Mouse (Mus musculus) lung, adult 18-20 months (tissue): ENCODE measurements around the gene Tgfbi.
A peak's percentile ranks its signal among the peaks of the same experiment; 100 is the strongest.

Experiments
- DNase-seq, 2 experiments: peaks; one replicate each; pipeline ENCODE4 v3.0.0; 2022; ENCODE audit warnings: mixed read lengths in 2 of 2

The Tgfbi gene

GRCm38 (mm10) chr13:56609103-56609856 lies at the start of gene Tgfbi:
TSS of gene Tgfbi (plus strand) at chr13:56609523.
- DNase-seq: peak; percentile 43 to 46

DNA sequence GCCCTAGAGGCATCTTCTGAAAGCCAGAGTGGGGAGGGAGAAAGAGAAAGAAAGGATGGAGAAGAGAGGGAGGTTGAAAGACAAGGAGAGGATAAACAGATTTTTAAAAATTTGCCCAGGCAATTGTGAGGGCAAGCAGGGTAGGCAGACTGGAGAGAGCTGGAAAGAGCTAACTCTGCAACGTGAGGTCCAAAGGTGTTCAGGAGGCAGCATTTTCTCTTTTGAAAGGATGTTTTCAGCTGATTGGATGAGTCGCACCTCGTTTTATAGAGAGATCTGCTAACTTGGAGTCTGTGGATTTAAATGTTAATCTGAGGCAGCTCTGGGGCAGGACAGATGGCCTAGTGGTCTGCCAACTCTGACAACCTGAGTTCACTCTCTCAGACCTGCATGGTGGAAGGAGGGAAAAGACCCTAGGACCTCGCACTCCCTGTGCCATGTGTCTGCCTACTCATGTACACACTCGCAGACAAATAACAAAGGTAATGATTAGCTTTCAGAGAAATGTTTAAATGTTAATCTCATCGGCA lies 49.4 kb upstream of the Tgfbi start:
- DNase-seq: no peak

DNA sequence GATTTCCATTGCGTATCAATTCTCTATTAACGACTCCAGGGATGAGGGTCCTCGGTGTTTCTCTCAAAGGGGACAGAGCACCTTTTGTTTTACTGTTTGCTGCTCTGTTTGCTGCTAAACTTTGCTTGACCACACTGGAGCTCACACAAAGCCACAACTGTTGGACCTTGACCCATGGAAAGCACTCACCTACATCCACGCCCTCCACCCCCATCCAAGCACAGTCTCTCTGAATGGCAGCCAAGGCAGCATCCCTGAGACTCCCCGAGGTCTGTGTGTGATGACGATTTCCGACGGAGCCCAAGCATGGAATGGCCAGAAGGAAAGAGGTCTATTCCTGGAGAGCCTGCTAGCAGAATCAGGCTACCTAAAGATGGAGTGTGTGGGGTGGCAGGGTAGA lies 48.2 kb upstream of the Tgfbi start:
- DNase-seq: no peak

- DNase-seq: peak; percentile 26 to 30
Observed at GRCm38 (mm10) chr13:56563075-56563474, 46.2 kb upstream of the Tgfbi start.

DNA sequence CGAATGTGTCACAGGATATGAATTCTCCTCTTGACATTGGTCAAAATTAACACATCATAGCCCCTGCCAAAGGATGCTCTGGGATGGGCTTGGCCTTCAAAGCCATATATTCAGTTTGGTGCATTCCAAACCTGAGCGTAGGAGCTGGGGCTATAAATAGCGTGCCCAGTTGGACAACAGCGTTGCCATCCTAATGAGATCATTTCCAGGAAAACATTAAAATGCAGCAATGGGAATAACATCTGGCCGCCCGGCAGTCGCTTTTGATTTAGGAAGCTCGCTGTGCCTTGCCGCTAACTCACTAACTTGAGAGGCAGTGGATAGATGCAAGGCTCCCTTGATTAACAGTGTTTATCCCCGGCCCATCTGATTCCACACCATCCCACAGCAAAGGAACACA lies 43.0 kb upstream of the Tgfbi start:
- no peak for DNase-seq

DNA sequence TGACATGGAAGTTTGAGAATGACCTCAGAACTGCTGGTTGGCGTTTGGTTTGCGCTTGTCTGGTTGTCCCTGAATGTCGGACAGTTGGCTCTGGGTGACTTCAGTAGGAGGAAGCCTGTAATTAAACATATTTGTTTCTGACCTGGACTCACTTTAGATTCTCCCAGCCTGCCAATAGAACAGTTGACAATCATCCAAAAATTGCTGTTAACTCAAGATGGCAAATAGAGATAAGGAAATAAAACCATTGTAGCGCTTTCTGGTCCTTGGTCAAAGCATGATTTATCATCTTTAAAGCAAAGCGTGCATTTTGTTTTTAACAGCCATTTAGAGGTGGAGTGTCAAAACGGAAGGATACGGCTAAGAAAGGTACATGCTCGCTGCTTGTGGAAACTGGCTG lies 37.7 kb upstream of the Tgfbi start:
- DNase-seq: no peak

- DNase-seq: no peak
Observed at GRCm38 (mm10) chr13:56575074-56575473, 34.2 kb upstream of the Tgfbi start.

DNA sequence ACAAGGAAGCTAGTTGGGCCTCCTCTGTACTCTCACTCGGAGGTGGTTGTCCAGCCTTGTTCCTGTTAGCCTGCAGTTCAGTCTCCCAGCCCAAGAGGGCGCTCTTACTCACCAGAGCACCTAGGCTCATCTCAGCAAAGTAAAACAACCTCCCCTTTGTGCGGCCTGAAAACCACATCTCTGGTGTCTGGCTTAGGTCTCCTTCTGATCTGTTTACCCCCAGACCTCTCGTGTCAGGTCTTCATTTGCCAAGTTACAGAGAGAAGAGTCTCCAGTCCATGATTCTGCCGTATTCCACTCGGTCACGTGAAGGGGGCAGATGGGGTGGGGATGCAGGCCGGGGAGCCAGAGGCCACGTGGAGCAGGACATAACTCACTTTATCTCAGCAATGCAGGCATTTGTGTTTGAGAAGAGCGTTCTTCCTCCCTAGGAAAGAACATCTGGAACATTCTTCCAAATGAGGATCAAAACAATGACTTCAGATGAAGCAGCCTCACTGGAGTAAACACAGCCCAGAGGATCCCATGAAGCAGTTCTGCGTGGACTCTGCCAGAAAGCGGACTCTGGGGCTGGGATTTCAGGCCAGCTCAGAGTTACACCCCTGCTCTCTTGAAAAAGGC lies 33.5 kb upstream of the Tgfbi start:
- DNase-seq: peak; percentile 73 to 75

DNA sequence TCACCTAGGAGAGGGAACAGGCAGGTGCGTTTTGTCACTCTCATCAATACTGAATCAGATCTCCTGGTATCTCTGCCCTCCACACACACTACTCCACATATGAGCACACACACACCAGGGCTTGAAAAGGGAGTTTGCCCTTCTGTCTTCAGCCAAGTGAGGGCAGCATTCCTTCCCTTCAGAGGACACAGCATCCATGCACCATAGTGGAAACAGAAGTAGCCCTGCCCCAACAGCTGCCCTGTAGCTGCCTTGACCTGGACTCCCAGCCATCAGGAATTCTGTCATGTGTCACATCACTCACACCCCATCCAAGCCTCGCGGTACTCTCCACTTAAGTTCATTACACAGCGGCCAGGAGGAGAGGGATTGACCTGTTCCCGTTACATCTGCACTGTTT lies 31.2 kb upstream of the Tgfbi start:
- no peak for DNase-seq

DNA sequence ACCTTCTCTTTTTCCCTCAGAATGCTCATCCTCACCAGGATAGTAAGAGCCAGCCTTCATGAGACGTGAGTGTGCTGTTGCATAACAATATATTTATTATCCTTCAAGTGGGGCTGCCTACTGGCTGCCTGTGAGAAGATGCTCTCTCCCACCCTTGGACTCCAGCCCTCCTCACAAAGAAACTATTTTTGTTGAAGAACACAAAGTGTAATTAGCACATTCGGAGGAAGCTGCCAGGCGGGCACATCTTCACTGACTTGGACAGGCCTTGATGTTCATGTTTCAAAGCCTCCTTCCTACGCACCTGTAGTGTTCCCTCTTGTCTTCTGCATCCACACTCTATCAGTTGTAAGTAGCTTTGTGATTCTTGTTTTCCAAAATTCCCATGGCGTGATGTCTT lies 28.9 kb upstream of the Tgfbi start:
- DNase-seq: no peak

GRCm38 (mm10) chr13:56581512-56581911 lies 27.8 kb upstream of the Tgfbi start:
- no peak for DNase-seq

DNA sequence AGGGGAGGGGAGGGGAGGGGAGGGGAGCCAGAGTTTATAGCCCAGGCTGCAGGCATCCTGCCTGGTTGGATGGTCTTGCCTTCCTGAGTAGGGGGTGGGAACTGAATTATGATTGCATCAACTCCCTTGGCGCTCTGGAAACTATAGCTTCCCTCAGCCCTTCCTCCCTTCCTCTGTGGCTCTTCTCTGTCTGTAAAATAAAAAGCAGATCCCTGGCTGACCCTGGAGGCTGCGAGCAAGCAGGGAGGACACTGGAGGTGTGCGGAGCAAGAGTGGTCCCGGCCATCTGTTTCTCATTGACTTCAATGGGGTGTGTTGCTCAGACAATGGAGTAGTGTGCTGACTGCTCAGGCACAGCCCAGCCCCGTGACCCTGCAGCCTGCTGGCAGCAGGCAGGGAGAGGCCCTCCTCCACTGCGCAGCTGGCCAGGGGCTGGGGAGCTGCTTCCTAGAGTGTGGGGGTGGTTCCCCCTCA lies 27.3 kb upstream of the Tgfbi start:
- no peak for DNase-seq

- no peak for DNase-seq
Observed at GRCm38 (mm10) chr13:56582720-56583119, 26.6 kb upstream of the Tgfbi start.

- peak; percentile 56 to 79 for DNase-seq
Observed at GRCm38 (mm10) chr13:56586046-56586445, 23.3 kb upstream of the Tgfbi start.

DNA sequence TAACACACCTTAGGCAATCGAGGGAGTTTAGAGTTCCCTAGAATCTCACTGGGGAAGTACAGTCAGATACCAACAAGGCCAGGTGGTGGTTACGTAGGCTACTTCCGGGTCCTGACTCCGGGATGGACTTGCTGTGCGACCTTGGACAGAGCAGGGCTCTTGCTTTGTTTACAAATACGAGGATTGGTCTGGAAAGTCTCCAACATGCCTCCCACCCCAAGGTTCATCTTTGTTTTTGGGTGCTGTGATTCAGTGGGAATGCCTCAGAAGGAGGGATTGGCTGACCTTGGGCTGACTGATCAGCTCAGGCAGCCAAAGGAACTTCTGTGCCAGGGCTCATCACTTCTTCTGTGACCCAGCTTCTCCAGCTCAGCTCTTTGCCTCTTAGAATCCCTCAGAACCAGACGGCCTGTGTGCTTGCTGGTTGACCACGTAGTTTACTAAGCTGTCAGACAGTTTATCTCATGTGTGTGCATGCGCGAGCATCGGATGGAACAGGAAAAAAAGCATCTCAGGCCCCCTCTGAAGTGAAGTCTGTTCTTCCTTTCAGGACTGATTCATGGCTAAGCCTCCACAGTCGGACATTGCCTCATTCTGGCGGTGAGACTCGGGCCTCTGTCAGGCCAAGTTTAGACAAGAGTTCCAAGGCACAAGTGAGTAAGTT lies 20.7 kb upstream of the Tgfbi start:
- DNase-seq: peak; percentile 36 to 37

DNA sequence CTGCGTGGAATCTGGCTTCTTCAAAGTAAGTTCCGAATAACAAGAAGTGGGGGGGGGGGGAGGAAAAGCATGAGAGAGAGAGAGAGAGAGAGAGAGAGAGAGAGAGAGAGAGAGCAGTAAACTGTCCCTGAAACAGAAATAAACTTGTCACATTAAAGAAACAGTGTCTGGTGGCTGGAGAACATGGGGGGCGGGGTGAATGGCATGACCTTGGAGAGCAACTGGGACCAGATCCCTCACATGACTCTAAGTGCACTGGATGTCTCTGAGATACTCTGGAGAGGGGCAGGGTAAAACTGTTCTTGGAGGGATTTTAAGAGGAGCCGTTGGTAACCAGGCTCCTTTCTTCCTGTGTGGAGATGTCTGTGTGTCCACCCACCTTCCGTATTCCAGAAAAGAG lies 19.1 kb upstream of the Tgfbi start:
- no peak for DNase-seq

GRCm38 (mm10) chr13:56591191-56591590 lies 18.1 kb upstream of the Tgfbi start:
- no peak for DNase-seq

GRCm38 (mm10) chr13:56591939-56592338 lies 17.4 kb upstream of the Tgfbi start:
- DNase-seq: no peak

GRCm38 (mm10) chr13:56593196-56593595 lies 16.1 kb upstream of the Tgfbi start:
- no peak for DNase-seq

- no peak for DNase-seq
Observed at GRCm38 (mm10) chr13:56593961-56594391, 15.3 kb upstream of the Tgfbi start.

GRCm38 (mm10) chr13:56595246-56595645 lies 14.1 kb upstream of the Tgfbi start:
- no peak for DNase-seq

DNA sequence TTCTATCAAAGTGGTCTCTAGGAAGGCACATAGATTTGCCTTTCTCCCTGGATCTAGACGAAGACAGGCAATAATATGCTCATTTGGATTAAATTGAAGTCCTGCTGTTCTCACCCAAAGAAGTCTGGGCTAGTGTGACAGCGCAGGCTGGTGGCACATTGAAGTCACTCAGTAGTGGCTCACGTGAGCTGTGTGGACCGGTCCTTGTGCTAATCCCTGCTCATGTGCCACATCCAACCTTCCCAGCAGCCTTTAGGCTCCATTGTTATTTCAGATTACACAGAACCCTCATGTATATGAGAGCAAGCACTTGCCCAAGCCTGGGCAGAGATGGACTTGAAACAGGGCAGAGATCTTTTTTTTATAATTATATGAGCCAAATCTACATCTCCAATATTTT lies 12.0 kb upstream of the Tgfbi start:
- DNase-seq: no peak

DNA sequence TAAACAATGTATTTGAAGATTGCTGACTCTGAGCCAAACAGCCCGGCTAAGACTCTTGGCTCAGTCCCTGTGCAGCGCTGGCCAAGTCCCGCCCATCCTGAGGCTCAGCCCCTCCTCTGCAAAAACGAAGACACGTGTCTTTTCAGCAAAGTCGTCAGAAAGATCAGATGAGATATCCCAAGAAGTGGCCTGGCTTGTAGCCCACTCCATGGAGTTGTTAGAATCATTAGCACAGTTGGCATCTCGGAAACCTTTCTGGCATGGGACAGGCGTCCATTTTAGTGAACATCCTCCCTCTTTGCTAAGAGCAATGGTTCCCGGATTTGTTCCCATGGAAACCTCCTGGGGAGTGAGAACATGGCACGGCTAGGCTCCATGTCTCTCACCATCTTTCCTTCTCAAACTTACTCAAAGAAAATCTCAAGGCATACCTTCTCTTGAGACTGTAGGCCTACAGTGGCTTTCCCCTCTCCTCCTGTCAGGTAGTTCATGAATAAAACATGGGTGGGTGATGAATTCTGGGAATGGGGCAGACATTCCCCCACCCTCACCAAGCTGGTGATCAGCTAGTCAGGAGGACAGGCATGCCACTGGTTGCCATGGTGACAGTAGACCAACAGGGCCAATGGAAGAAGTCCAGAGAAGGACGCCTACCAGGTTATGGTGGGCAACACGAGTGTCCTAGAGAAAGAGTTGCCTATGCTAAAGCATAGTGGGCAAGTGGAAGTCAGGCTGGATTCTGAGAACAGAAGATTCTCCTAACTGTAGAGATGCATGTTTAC lies 11.3 kb upstream of the Tgfbi start:
- DNase-seq: peak; percentile 60 to 66
